Mouse (Mus musculus) embryonic stem cell, embryonic (primary cell): ENCODE data around the gene Ptov1.

Experiments
- CTCF ChIA-PET, 4 experiments: fragments of 300-600 bp in 2 of 4; fragments of 350-600 bp in 2 of 4; sonication (Branson Sonifier 250); formaldehyde crosslinking; loops; one replicate each; lab custom pipeline; 2022; ENCODE audit warnings: inconsistent platforms in 2 of 4; lab: Charles Lee
- POLR2A ChIA-PET, 4 experiments: fragments of 300-600 bp in 2 of 4; fragments of 350-600 bp in 2 of 4; sonication (Branson Sonifier 250); formaldehyde crosslinking; loops; one replicate each; lab custom pipeline; 2022; ENCODE audit warnings: antibody characterized with exemption in 4 of 4, inconsistent platforms in 1 of 4; lab: Charles Lee

The Ptov1 gene

DNA sequence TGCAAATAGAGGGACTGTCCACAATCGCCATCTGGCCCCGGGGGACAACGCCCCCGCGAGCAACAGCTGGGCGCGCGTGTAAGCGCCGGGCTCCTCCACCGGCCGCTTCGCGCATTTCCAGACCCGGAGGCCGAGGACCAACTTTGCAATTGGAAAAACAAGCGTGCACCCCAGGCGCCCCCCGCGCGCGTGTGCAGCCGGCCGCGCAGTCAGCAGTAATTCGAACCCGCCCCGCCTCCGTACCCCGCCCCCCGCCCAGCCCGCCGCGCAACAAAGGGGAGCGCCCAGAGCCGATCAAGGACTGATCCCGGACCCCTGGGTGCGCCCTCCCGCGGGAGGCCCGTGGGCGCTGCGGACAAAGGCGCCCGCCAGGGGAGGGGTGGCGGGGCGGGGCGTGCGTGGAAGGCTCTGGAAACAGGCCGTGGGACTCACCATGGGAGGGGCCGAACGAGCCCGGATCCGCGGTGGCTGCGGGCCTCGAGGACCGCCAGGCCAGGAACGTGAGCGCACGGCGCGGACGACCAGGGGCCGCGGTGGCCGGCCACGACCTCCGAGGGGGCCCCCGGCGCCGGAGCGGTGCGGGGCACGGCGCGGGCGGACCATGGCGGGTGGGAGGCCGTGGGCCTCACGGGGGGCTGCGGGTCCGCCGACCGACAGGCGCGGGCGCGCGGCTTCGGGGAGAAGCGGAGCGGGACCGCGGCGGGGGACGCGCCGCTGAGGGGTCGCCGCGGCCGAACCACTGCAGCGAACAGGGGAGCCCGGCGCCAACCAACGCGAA is 480 bp downstream of the Ptov1 start:
- POLR2A ChIA-PET: interaction anchor here (0.5 to 52.0 kb wide), 103 partner anchors 8 to 744 kb away, joined by 3 to 2007 read pairs (median 5); partner anchors contain the start of genes Akt1s1 (in 3 of the 4), Atf5 (in 3 of the 4), Fuz (in 3 of the 4) and Il4i1 (in 3 of the 4)
- CTCF ChIA-PET: interaction anchor here (0.6 to 2.7 kb wide), 15 partner anchors 8 to 996 kb away, joined by 3 to 15 read pairs (median 4); partner anchors contain the start of genes Akt1s1 (in 1 of the 4), Fuz (in 1 of the 4), Pnkp (in 1 of the 4) and Tbc1d17 (in 1 of the 4)

DNA sequence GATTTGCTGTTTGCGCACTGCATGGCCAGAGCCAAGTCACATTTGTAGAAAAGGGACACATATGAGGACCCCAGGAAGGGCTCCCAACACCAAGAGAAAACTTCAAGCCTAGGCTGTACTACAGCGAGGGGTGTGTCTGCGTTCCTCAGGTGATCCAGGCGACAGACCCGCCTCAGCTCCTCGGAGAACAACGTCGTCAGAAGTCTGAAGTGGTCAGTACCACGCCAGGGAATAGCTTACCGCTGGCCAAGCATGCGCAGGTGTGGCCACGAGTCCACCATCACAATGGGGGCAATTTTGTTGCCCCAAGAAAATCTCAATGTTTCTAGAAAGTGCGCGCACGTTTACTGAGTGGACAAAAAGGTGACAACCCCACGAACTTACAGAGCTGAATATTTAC is 1.1 kb downstream of the Ptov1 start:
- POLR2A ChIA-PET: interaction anchor here (0.5 to 52.0 kb wide), 25 partner anchors 8 to 745 kb away, joined by 3 to 2007 read pairs (median 7); partner anchors contain the start of genes Akt1s1 (in 3 of the 4), Tbc1d17 (in 3 of the 4), Atf5 (in 2 of the 4) and Il4i1 (in 2 of the 4)
- CTCF ChIA-PET: interaction anchor here in 3 of 4 experiments (0.6 to 2.3 kb wide), 3 partner anchors 8 to 213 kb away, joined by 3 to 14 read pairs (median 4); no protein-coding TSS in a partner anchor

DNA sequence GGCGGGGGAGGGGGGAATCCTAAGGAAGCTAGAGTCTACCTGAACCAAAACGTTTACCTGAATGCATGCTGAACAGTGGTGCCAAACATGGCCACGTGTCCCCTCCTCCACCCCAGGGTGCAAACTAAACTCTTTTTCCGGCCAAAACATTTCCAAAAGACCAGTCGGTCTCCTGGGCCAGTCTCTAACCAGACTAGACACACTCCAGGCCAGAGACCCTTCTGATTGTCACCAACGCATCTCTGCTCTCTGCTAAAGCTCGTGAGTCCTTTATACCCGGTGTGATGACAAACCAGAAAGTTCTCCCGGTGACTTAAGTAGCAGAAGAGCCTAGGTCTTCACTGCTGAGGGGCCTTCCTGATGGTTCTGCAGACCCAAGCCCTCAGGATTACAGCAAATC is 1.8 kb downstream of the Ptov1 start:
- ChIA-PET CTCF (interaction anchor here in 1 of 4 experiments (0.7 kb wide), 1 partner anchor 108 kb away, joined by 4 read pairs; no protein-coding TSS in a partner anchor), POLR2A (interaction anchor here (0.7 to 52.0 kb wide), 21 partner anchors 8 to 159 kb away, joined by 3 to 2007 read pairs (median 6); partner anchors contain the start of genes Akt1s1 (in 3 of the 4), Tbc1d17 (in 3 of the 4), Atf5 (in 2 of the 4) and Il4i1 (in 2 of the 4))

DNA sequence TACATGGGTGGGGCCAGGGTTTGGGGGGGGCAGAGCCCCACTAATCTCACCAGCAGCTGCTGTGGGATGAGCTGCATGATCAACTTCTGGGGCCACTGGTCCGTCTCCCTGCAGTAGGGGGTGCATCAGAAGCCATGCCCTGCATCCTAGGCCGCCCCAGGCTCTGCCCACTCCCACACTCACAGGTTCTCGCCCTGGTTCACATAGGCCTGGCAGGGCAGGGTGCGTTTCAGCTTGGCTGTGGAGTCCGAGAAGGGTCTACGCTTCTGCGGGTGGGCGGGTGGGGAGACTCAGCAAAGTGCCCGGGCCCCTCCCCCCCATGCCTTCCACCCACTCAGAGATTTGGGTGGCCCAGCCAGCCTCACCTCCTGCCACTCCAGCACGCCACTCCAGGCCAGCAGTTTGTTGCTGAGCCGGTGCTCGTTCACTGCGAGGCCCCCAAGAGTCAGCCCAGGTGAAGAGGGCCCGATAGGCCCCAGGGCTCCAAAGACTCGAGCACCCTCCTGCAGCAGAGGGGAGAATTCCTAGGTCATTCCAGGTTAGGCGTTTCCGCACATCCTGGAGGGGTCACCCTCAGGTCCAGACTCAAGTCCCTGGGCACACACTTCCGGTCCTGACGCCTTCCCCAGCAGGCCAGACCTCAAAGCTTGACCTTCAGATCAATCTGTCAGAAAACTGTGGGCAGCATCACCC is 2.4 kb downstream of the Ptov1 start:
- CTCF ChIA-PET: interaction anchor here in 1 of 4 experiments (1.0 kb wide), 1 partner anchor 217 kb away, joined by 3 read pairs; no protein-coding TSS in a partner anchor
- POLR2A ChIA-PET: interaction anchor here (0.6 to 52.0 kb wide), 18 partner anchors 10 to 463 kb away, joined by 3 to 2007 read pairs (median 6); partner anchors contain the start of genes Pnkp (in 3 of the 4), Akt1s1 (in 2 of the 4), Atf5 (in 2 of the 4) and Il4i1 (in 2 of the 4)

DNA sequence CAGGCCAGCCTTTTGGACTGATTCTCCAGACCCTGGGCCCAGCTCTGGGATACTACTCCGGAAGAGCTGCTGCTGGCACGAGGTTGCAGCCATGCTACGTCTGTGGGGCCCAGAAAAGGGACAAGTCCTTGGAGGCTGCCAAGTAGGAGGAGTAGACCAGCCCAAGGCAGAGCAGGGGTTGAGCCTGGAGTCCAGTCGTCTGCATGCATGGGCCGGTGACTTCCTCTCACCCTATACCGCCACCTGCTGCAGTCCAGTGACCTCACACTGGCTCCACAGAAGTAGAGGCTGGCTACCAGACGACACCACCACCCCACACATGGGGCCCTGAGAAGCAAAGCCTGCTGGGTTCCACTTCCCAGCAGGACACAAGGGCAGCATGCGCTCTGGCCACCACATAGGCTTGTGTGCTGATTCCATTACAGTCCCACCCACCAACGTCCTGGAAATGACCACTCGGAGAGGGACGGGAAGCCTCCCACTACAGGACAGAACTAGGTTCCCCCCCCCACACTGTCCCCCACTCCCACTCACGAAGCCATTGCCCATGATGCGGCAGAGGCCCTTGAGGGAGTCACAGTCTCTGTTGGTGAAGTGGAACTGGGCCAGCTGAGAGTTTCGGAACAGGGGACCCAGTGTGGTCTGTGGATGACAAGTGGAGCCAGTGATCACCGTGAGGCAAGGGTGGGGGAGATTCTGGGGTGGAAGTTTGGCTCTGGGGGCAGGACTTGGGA is 3.1 kb downstream of the Ptov1 start:
- POLR2A ChIA-PET: interaction anchor here in 3 of 4 experiments (0.6 to 52.0 kb wide), 21 partner anchors 9 to 462 kb away, joined by 3 to 2007 read pairs (median 4); partner anchors contain the start of genes Akt1s1 (in 2 of the 3), Atf5 (in 2 of the 3), Il4i1 (in 2 of the 3) and Nup62 (in 2 of the 3)
- CTCF ChIA-PET: interaction anchor here in 1 of 4 experiments (1.0 kb wide), 1 partner anchor 216 kb away, joined by 3 read pairs; no protein-coding TSS in a partner anchor

DNA sequence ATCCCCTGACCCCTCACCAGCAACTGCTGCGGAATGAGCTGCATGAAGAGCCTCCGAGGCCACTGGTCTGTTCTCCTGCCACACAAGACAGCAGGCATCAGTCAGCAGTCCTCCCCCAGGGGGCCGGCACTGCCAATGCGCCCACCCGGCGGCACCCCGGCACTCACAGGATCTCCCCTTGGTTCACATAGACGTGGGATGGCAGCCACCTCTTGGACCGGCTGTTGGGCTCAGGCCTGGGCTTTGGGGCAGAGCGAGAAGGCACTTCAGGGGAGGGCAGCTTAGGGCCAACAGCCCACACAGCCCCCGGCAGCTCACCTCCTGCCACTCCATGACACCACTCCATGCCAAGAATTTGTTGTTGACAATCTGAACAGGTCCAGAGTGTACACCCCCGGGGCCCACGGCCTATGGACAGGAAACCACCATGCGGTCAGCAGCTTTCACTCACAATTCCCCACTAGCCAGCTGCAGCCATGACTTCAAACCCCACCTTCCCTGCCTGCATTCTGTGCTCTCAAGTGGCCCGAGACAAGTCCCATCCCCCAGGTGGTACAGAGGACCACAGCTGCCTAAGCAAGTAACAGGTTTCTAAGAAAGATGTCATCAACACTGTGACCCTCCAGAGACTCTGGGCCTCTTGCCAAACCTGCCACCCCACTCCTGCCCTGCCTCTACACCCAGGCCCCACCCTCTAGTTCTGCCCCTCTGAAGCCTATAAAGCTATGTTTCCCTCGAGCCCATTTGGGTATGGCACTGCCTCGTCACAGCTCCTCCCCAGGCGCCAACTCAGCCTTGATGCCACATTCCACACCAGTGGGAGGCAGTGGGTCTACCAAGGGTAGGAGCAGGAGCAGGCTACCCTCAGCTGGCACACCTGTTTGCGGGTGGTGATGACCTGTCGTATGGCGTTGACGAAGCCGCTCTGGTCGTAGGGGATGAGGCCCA is 4.7 kb downstream of the Ptov1 start:
- POLR2A ChIA-PET: interaction anchor here in 3 of 4 experiments (0.6 to 52.0 kb wide), 20 partner anchors 10 to 590 kb away, joined by 3 to 2007 read pairs (median 3); partner anchors contain the start of genes Akt1s1 (in 2 of the 3), Atf5 (in 2 of the 3), Il4i1 (in 2 of the 3) and Nup62 (in 2 of the 3)
- CTCF ChIA-PET: interaction anchor here in 1 of 4 experiments (1.6 kb wide), 1 partner anchor 16 kb away, joined by 7 read pairs; the partner anchor contains the start of genes Akt1s1 and Tbc1d17

DNA sequence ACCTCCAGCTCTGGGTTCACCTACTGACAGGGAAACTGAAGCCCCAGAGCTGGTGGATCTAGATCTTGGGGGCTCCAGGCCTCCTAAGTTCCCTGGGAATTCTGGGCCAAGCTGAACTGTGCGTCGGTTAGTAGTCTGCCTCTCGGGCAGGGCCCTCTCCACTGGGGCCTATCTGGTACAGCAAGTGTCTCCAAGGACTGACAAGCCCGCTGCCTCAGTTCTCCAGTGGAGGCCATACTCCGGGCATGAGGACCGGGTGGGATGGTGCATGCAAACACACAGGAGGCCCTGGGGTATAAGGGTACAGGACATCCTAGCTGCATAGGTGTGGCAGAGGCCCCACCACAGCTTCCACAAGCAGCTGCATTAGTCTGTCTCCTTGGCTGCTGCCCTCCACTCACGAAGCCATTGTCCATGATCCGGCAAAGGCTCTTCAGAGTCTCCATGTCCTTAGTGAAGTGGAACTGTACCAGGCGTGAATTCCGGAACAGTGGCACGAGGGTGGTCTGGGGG is 5.5 kb downstream of the Ptov1 start:
- ChIA-PET CTCF (interaction anchor here in 1 of 4 experiments (1.6 kb wide), 1 partner anchor 15 kb away, joined by 7 read pairs; the partner anchor contains the start of genes Akt1s1 and Tbc1d17), POLR2A (interaction anchor here in 3 of 4 experiments (0.6 to 52.0 kb wide), 17 partner anchors 9 to 589 kb away, joined by 3 to 2007 read pairs (median 3); partner anchors contain the start of genes Akt1s1 (in 2 of the 3), Tbc1d17 (in 2 of the 3), Atf5 (in 1 of the 3) and Il4i1 (in 1 of the 3))

DNA sequence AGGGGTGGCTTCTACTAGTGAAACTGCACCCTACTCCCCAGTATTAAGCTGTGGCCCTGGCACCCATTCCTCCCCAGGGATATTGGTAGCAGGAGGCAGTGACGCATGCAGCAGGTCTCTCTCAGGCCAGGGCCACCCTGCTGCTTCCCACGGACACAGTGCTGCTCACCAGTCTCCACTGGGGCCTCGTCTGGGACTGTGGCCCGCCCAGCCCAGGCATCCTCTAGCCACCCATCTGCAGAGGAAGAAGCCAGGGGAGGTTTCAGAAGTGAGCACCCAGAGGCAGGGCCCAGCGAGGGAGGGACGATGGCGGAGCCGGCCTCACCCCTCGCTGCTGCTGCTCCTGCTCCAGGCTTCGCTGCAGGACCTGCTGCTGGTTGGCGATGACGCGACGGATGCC is 6.4 kb downstream of the Ptov1 start:
- CTCF ChIA-PET: no interaction called here
- POLR2A ChIA-PET: interaction anchor here in 3 of 4 experiments (0.6 to 52.0 kb wide), 7 partner anchors 8 to 89 kb away, joined by 3 to 2007 read pairs (median 3); partner anchors contain the start of genes Akt1s1 (in 2 of the 3), Tbc1d17 (in 2 of the 3), Atf5 (in 1 of the 3) and Il4i1 (in 1 of the 3)

DNA sequence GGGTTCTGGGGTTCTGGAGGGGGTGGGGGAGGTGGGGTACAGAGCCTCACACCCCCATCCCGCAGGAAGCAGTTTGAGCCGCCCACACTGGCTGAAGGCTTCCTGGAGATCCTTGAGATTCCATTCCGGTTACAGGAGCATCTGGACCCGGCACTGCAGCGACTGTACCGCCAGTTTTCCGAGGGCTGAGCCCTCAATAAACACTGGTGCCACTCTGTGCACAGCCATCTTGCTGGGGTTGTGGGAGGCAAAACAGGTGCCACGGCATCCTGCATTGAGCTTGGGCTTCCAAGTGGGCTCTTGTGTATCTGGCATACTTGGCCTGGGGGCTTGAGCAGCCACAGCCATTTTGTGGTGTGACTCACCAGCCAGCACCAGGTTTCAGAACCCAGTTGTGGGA is 7.2 kb downstream of the Ptov1 start:
- ChIA-PET POLR2A (interaction anchor here (0.5 to 52.0 kb wide), 7 partner anchors 11 to 934 kb away, joined by 3 to 2007 read pairs (median 4); partner anchors contain the start of genes Akt1s1 (in 2 of the 4), Tbc1d17 (in 2 of the 4), Atf5 (in 1 of the 4) and Il4i1 (in 1 of the 4)), CTCF (interaction anchor here in 2 of 4 experiments (0.6 to 0.7 kb wide), 2 partner anchors 104 to 178 kb away, joined by 3 to 5 read pairs; no protein-coding TSS in a partner anchor)

DNA sequence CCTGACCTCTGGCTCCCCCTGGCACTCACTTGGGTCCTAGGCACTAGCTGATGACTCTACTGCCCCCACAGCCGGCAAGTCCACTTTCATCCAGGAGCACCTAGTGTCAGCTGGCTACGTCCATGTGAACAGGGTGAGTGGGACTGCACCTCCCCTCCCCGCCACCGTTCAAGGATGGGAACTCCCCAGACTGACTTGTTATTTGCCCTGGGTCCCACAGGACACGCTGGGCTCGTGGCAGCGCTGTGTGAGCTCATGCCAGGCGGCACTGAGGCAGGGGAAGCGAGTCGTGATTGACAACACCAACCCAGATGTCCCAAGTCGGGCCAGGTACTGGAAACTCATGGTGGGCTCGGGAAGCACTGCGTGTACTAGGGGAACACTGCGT is 8.2 kb downstream of the Ptov1 start:
- ChIA-PET POLR2A (interaction anchor here in 3 of 4 experiments (0.6 to 52.0 kb wide), 18 partner anchors 9 to 538 kb away, joined by 3 to 2007 read pairs (median 6); partner anchors contain the start of genes Tbc1d17 (in 3 of the 3), Akt1s1 (in 2 of the 3), Il4i1 (in 2 of the 3) and Nup62 (in 2 of the 3)), CTCF (interaction anchor here in 3 of 4 experiments (0.5 to 2.2 kb wide), 21 partner anchors 8 to 271 kb away, joined by 3 to 15 read pairs (median 5); partner anchors contain the start of genes Ptov1 (in 2 of the 3), Tbc1d17 (in 2 of the 3), Akt1s1 (in 1 of the 3) and Ap2a1 (in 1 of the 3))

DNA sequence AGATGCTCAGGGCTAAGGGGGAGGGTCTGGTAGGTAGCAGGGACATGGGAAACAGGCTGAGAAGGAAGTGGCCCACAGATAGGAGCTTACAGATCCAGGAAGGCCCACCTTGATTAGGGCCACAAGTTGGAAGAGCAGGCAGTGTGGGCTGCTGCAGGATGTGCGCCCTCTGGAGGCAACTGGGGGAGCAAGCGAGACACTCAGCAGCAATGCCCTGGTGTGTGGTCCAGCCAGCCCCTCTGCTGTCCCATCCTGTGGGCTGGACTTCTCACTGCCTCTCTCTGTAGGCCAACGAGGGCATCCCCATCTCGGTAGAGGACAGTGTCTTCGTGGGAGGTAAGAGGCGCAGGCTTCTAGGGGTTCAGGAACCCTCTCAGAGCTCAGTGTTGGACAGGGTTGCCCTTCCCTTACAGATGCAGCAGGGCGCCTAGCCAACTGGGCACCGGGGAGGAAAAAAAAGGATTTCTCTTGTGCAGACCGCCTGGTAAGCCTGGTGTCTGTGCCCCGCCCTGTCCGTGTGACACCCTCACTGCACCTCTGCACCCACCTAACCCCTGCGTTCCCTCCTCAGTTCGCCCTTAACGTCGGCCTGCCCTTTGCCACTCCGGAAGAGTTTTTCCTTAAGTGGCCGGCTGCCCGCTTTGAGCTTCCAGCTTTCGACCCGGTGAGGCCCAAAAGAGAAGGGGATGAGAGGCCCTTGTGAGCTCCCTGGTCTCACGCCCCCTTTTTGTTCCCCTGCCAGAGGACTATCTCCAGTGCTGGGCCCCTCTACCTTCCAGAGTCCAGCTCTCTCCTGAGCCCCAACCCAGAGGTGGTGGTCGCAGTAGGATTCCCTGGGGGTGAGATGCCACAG is 8.8 kb downstream of the Ptov1 start:
- CTCF ChIA-PET: interaction anchor here (0.5 to 2.2 kb wide), 33 partner anchors 8 to 270 kb away, joined by 3 to 15 read pairs (median 4); partner anchors contain the start of genes Ptov1 (in 3 of the 4), Tbc1d17 (in 2 of the 4), Akt1s1 (in 1 of the 4) and Ap2a1 (in 1 of the 4)
- POLR2A ChIA-PET: interaction anchor here in 3 of 4 experiments (0.6 to 52.0 kb wide), 32 partner anchors 8 to 537 kb away, joined by 3 to 2007 read pairs (median 4); partner anchors contain the start of genes Tbc1d17 (in 3 of the 3), Akt1s1 (in 2 of the 3), Il4i1 (in 2 of the 3) and Nup62 (in 2 of the 3)

DNA sequence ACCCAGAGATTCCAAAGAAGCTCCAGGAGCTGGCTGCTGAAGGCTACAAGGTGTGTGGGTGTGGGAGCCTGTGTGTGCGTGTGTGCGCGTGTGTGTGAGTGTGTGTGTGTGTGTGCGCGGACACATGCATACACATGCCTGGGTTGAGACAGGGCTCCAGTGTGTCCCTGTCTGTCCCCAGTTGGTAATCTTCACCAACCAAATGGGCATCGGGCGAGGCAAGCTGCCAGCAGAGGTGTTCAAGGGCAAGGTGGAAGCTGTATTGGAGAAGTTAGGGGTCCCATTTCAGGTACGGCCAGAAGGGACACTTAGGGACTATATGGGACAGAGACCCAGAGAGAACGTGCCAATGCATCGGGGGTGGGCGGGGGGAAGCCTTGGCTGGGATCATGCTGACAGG is 9.7 kb downstream of the Ptov1 start:
- POLR2A ChIA-PET: interaction anchor here in 3 of 4 experiments (0.6 to 52.0 kb wide), 24 partner anchors 9 to 246 kb away, joined by 3 to 2007 read pairs (median 5); partner anchors contain the start of genes Tbc1d17 (in 3 of the 3), Akt1s1 (in 2 of the 3), Il4i1 (in 2 of the 3) and Nup62 (in 2 of the 3)
- CTCF ChIA-PET: interaction anchor here (0.6 to 2.2 kb wide), 26 partner anchors 7 to 207 kb away, joined by 3 to 15 read pairs (median 4); partner anchors contain the start of genes Ptov1 (in 3 of the 4), Tbc1d17 (in 2 of the 4), Akt1s1 (in 1 of the 4) and Ap2a1 (in 1 of the 4)

DNA sequence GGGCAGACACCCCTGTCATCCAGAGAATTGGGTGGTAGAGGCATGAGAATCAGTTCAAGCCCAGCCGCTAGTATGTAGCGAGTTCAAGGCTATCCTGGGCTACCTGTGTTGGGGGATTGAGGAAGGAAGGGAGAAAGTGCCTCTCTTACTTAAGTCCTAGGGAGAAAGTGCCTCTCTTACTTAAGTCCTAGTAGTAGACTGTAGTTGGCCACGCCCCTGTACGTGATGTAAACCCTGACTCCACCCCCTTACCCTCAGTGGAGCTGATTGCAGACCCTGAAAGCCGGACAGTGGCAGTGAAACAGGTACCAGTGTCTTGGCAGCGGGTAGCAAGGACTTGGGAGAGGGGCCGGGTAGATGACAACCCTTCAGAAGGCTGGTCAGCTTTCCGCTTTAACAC is 11.7 kb downstream of the Ptov1 start:
- ChIA-PET POLR2A (interaction anchor here (0.6 to 52.0 kb wide), 36 partner anchors 8 to 602 kb away, joined by 3 to 2007 read pairs (median 6); partner anchors contain the start of genes Akt1s1 (in 3 of the 4), Ptov1 (in 3 of the 4), Tbc1d17 (in 3 of the 4) and Atf5 (in 2 of the 4)), CTCF (interaction anchor here in 2 of 4 experiments (0.8 to 1.6 kb wide), 4 partner anchors 10 to 128 kb away, joined by 4 to 11 read pairs (median 4); partner anchors contain the start of genes Akt1s1 (in 1 of the 2), Ptov1 (in 1 of the 2) and Tbc1d17 (in 1 of the 2))
